Mouse (Mus musculus): ENCODE data around the gene Map4k3.

DNA sequence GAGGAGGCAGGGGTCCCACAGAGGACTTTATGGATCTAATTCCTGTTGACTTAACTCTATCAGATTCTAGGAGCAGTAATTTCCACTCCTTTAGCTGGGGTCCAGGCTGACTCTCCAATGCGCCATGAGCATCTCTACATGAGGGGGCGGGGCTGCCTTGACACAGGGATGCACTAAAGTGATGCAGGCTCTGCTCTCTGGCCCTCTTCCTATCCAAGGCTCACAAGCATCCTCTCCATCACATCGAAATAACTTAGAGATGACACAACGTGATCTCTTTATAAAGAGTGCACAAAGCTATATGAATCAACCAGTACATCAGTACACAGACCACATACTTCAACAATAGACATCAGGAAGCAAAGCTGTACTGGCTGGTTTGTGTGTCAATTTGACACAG is 156.8 kb downstream of the Map4k3 start:
- no peak for TF ChIP-seq CTCF (conservative IDR thresholded peaks at IDR 0.05; ENCODE audit: low read length)
- no peak for TF ChIP-seq POU5F1 (IDR thresholded peaks at IDR 0.05; ENCODE audit: borderline replicate concordance, low read length)
- TF ChIP-seq NANOG (IDR thresholded peaks at IDR 0.05; ENCODE audit: borderline replicate concordance, low read length), result no peak
